Mouse (Mus musculus) central nervous system, embryonic 11.5 days (tissue): ENCODE data around the gene Gapdh. TPM values are rescaled to one million over a fixed set of nuclear protein-coding genes. Genes with fewer than 3 reads are reported as not detected.

ENCODE experiments used
- polyA plus RNA-seq: library from polyadenylated mRNA; depleted of rRNA; stranded (reverse); fragments of >200 nt; gene quantifications from 2 replicates; pipeline ENCODE4 v1.2.3, GENCODE M21; 2012; rRNA removed

The Gapdh gene
- polyA plus RNA-seq: 3,932 and 4,365 TPM in 2 replicates

GRCm38 (mm10) chr6:125166051-125166751, at the start of gene Gapdh:
Gapdh (minus strand) TSS chr6:125166467.

GRCm38 (mm10) chr6:125215148-125215954, 49.1 kb upstream of the Gapdh start, which contains the start of gene Vamp1:
Vamp1 (plus strand) TSS chr6:125215551.

GRCm38 (mm10) chr6:125191332-125192015, 25.2 kb upstream of the Gapdh start, which contains the start of the genes Ncapd2 and Mrpl51:
Ncapd2 (minus strand) TSS chr6:125191701.
Mrpl51 (plus strand) TSS chr6:125191801.

GRCm38 (mm10) chr6:125145001-125145400, 21.3 kb downstream of the Gapdh start, which contains the start of gene Iffo1:
Iffo1 (plus strand) TSS chr6:125145241.

GRCm38 (mm10) chr6:125131302-125132156, 34.7 kb downstream of the Gapdh start, which contains the start of gene Nop2:
Nop2 (plus strand) TSS chr6:125131909.

Other genes starting within 250 kb of the Gapdh start
- 1,105 and 3,481 TPM in 2 replicates for gene Ptms, start 246.4 kb downstream of the Gapdh start, polyA plus RNA-seq
- gene Mlf2, start 235.1 kb downstream of the Gapdh start, polyA plus RNA-seq: 358 and 360 TPM in 2 replicates
- 122 and 143 TPM in 2 replicates for gene Cops7a, start 200.9 kb downstream of the Gapdh start, polyA plus RNA-seq
- 1.6 and 3.4 TPM in 2 replicates for gene Pianp, start 169.8 kb downstream of the Gapdh start, polyA plus RNA-seq
- gene Zfp384, start 157.3 kb downstream of the Gapdh start, polyA plus RNA-seq: 52.2 and 93.4 TPM in 2 replicates
- gene Ing4, start 126.7 kb downstream of the Gapdh start, polyA plus RNA-seq: 130 and 145 TPM in 2 replicates
- gene Acrbp, start 116.8 kb downstream of the Gapdh start, polyA plus RNA-seq: 25.3 and 37.8 TPM in 2 replicates
- 0.22 and 0.24 TPM in 2 replicates for gene Lpar5, start 98.5 kb downstream of the Gapdh start, polyA plus RNA-seq
- gene Chd4, start 70.5 kb downstream of the Gapdh start, polyA plus RNA-seq: 164 and 215 TPM in 2 replicates
- 45.9 and 58.2 TPM in 2 replicates for gene Nop2, start 34.6 kb downstream of the Gapdh start, polyA plus RNA-seq
- 26.0 and 30.3 TPM in 2 replicates for gene Iffo1, start 21.2 kb downstream of the Gapdh start, polyA plus RNA-seq
- gene Ncapd2, start 25.2 kb upstream of the Gapdh start, polyA plus RNA-seq: 349 and 495 TPM in 2 replicates
- 84.9 and 134 TPM in 2 replicates for gene Mrpl51, start 25.3 kb upstream of the Gapdh start, polyA plus RNA-seq
- gene Vamp1, start 49.1 kb upstream of the Gapdh start, polyA plus RNA-seq: 10.6 and 11.9 TPM in 2 replicates
- gene Tapbpl, start 65.4 kb upstream of the Gapdh start, polyA plus RNA-seq: 1.1 and 1.3 TPM in 2 replicates
- gene Cd27, start 70.5 kb upstream of the Gapdh start, polyA plus RNA-seq: 0.18 and 0.21 TPM in 2 replicates
- 0.06 and 0.26 TPM in 2 replicates for gene Tuba3a, start 119.6 kb upstream of the Gapdh start, polyA plus RNA-seq
- 15.1 and 22.4 TPM in 2 replicates for gene Ltbr, start 147.4 kb upstream of the Gapdh start, polyA plus RNA-seq
- 0.61 and 1.2 TPM in 2 replicates for gene Scnn1a, start 154.2 kb upstream of the Gapdh start, polyA plus RNA-seq
- 20.2 and 32.1 TPM in 2 replicates for gene Tnfrsf1a, start 182.9 kb upstream of the Gapdh start, polyA plus RNA-seq
- 0.12 and 0.14 TPM in 2 replicates for gene Plekhg6, start 214.3 kb upstream of the Gapdh start, polyA plus RNA-seq